In the genomic region with DNA sequence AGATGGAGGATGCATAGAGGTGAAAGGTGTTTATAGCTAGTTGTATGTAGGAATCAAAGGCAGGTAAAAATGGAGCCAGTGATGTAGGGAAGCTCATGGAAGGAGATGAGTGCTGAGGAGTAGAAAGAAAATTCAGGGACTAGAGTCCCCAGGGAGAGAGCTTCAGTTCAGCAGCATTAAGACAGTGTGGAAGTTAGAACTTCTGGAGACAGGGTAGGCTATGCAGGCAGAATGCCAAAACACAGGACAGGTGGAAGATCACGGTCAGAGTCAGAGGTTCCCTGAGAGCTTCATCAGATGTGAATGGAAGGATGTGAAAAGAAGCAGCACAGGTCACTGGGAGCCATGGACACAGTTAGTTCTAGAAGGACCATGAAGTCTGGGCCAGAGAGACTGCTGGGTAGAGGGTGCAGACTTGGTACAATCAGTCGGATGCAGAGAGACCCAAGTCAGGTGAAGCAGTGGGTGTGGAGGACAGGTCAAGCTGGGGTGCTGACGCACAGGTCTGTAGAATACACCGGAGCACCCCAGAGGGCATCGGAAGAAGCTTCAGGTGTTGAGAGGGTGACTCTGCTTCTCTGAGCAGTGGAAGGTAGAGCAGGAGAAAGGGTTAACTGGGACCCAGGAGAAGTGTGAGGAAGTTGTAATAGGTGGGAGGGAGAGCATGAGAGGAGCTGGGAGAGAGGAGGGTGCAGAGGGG, we compare ENCODE assay signal across 9 mouse cellular contexts.
DNase-seq lines count a peak whose midpoint lies in the region; ATAC-seq lines count a peak whose summit lies in the region.
"Had no signal": no experiment of that assay in that cellular context is flagged by ENCODE, and none has a peak within 500 bp of the region (broad histone marks: within the 10 kb centered on the region; RNA-seq: fewer than 3 reads in every experiment).

No protein-coding gene starts in this region.

- no peak overlapping the region for H3K4me2 ChIP-seq in hindbrain, embryonic 12.5 days (replicated peaks)
- H3K4me2 ChIP-seq in limb, embryonic 13.5 days (replicated peaks): no peak overlapping the region
- H3K4me2 ChIP-seq: liver, embryonic 13.5 days had no signal

- 95% methylated on average over 5 of the region's 5 CpGs for WGBS in hindbrain, embryonic 10.5 days
- 93% methylated on average over 5 of the region's 5 CpGs for WGBS in hindbrain, embryonic 12.5 days
- WGBS in embryonic facial prominence, embryonic 10.5 days: 94% methylated on average over 5 of the region's 5 CpGs
- WGBS in limb, embryonic 13.5 days: 93% methylated on average over 5 of the region's 5 CpGs

- no peak overlapping the region for H3K4me3 ChIP-seq in hindbrain, embryonic 10.5 days
- no peak overlapping the region for H3K4me3 ChIP-seq in hindbrain, embryonic 12.5 days
- H3K4me3 ChIP-seq in embryonic facial prominence, embryonic 10.5 days: no peak overlapping the region
- H3K4me3 ChIP-seq in limb, embryonic 13.5 days: no peak overlapping the region
- H3K4me3 ChIP-seq: liver, embryonic 13.5 days had no signal

- no peaks in the 10 kb centered on the region for H3K9me3 ChIP-seq in hindbrain, embryonic 10.5 days
- no peaks in the 10 kb centered on the region for H3K9me3 ChIP-seq in hindbrain, embryonic 12.5 days (replicated peaks)
- H3K9me3 ChIP-seq in embryonic facial prominence, embryonic 10.5 days: no peaks in the 10 kb centered on the region
- H3K9me3 ChIP-seq in limb, embryonic 13.5 days: no peaks in the 10 kb centered on the region
- H3K9me3 ChIP-seq: liver, embryonic 13.5 days had no signal

- peaks cover 42% of the 10 kb centered on the region for H3K36me3 ChIP-seq in hindbrain, embryonic 10.5 days
- peaks cover 29% of the 10 kb centered on the region for H3K36me3 ChIP-seq in hindbrain, embryonic 12.5 days
- H3K36me3 ChIP-seq in embryonic facial prominence, embryonic 10.5 days (replicated peaks): peaks cover 41% of the 10 kb centered on the region
- H3K36me3 ChIP-seq in limb, embryonic 13.5 days: peaks cover 30% of the 10 kb centered on the region

- no peak; the same call in 1 of the 2 replicates for ATAC-seq in hindbrain, embryonic 12.5 days (ENCODE audit: low FRiP score)
- peak; percentile 48; the same call in 1 of the 2 replicates for ATAC-seq in limb, embryonic 13.5 days (ENCODE audit: low FRiP score, low read depth)

- peak overlapping the region; percentile 2; the same call in 1 of the 2 replicates for H3K27ac ChIP-seq in hindbrain, embryonic 10.5 days
- no peak overlapping the region for H3K27ac ChIP-seq in hindbrain, embryonic 12.5 days
- 0 out of 2 replicates have a peak overlapping the region, but pooled peaks have one; percentile 0 for H3K27ac ChIP-seq in embryonic facial prominence, embryonic 10.5 days (replicated peaks)
- H3K27ac ChIP-seq in limb, embryonic 13.5 days: no peak overlapping the region
- H3K27ac ChIP-seq: liver, embryonic 13.5 days had no signal

- H3K4me1 ChIP-seq in hindbrain, embryonic 10.5 days (replicated peaks): 0 out of 2 replicates have a peak, but pooled peaks cover 3% of the 10 kb centered on the region
- H3K4me1 ChIP-seq in hindbrain, embryonic 12.5 days: no peaks in the 10 kb centered on the region
- H3K4me1 ChIP-seq in embryonic facial prominence, embryonic 10.5 days: peaks cover 6% of the 10 kb centered on the region; the same call in 1 of the 2 replicates
- H3K4me1 ChIP-seq in limb, embryonic 13.5 days: no peaks in the 10 kb centered on the region
- H3K4me1 ChIP-seq: liver, embryonic 13.5 days had no signal

- no peak overlapping the region for H3K9ac ChIP-seq in hindbrain, embryonic 12.5 days
- no peak overlapping the region for H3K9ac ChIP-seq in limb, embryonic 13.5 days
- H3K9ac ChIP-seq: liver, embryonic 13.5 days had no signal

- DNase-seq in cerebellum, adult 9-11 months: peak; percentile 8
- DNase-seq in cerebellum, postnatal 25 days: no peak
- DNase-seq in hindbrain, embryonic 10.5 days (ENCODE audit: low spot score): no peak
- DNase-seq in embryonic facial prominence, embryonic 10.5 days (ENCODE audit: low spot score): no peak
- DNase-seq in natural killer cell, adult 2 months (ENCODE audit: low spot score in 2 of 2): no peak
- DNase-seq in spleen, postnatal 36 days (ENCODE audit: low spot score in 2 of 2): no peak

- H3K27me3 ChIP-seq in hindbrain, embryonic 10.5 days (ENCODE audit: insufficient read depth, poor library complexity, severe bottlenecking): no peaks in the 10 kb centered on the region
- H3K27me3 ChIP-seq in hindbrain, embryonic 12.5 days: no peaks in the 10 kb centered on the region
- no peaks in the 10 kb centered on the region for H3K27me3 ChIP-seq in embryonic facial prominence, embryonic 10.5 days (replicated peaks; ENCODE audit: low read depth, poor library complexity, severe bottlenecking)
- H3K27me3 ChIP-seq in limb, embryonic 13.5 days: no peaks in the 10 kb centered on the region
- H3K27me3 ChIP-seq: liver, embryonic 13.5 days had no signal

Comparison
In these comparisons a context has a peak if more than half of its experiments do, and no peak if none do; other contexts are left out.
1. H3K27ac ChIP-seq: peak in hindbrain, embryonic 10.5 days (single experiment) and embryonic facial prominence, embryonic 10.5 days (single experiment); none in hindbrain, embryonic 12.5 days (single experiment) and limb, embryonic 13.5 days (single experiment).